Mouse (Mus musculus) kidney, embryonic 16.5 days (tissue): Measurements from ENCODE around the gene Ick. TPM values are rescaled to one million over a fixed set of nuclear protein-coding genes. Genes with fewer than 3 reads are reported as not detected.
"Not testable (repeated sequence)": the region's sequence is repeated elsewhere in the genome, so short reads cannot be mapped to it uniquely, and the experiment has no call there.

Experiments used
- ATAC-seq: fragments of 200-750 bp; cut with Nextera tagmentation; 2 replicates; pipeline ENCODE4 v1.8.0; 2017; ENCODE audit warnings: moderate TSS enrichment; ENCODE audit not compliant: low FRiP score, low TSS enrichment
- H3K27ac ChIP-seq: fragments of 300-500 bp; sonication (generic); 2 replicates; pipeline ENCODE4 v1.5.1; 2014; ENCODE audit warnings: low read length
- H3K27me3 ChIP-seq: fragments of 300-500 bp; sonication (generic); 2 replicates; pipeline ENCODE4 v1.6.1; 2014; ENCODE audit warnings: low read length, control low read depth, mixed read lengths; ENCODE audit not compliant: insufficient read depth
- H3K36me3 ChIP-seq: fragments of 300-500 bp; sonication (generic); 2 replicates; pipeline ENCODE4 v1.6.1; 2014; ENCODE audit warnings: low read length, control low read depth, mixed read lengths; ENCODE audit not compliant: insufficient read depth
- H3K4me1 ChIP-seq: fragments of 300-500 bp; sonication (generic); 2 replicates; pipeline ENCODE4 v1.6.1; 2014; ENCODE audit warnings: low read length, control low read depth, mixed read lengths; ENCODE audit not compliant: insufficient read depth
- H3K4me2 ChIP-seq: fragments of 300-500 bp; sonication (generic); replicated peaks from 2 replicates; pipeline ENCODE4 v1.6.1; 2014; ENCODE audit warnings: low read depth, low read length
- H3K4me3 ChIP-seq: fragments of 300-500 bp; sonication (generic); 2 replicates; pipeline ENCODE4 v1.5.1; 2014; ENCODE audit warnings: mild to moderate bottlenecking, low read length
- H3K9ac ChIP-seq: fragments of 300-500 bp; sonication (generic); replicated peaks from 2 replicates; pipeline ENCODE4 v1.6.1; 2014; ENCODE audit warnings: low read length
- H3K9me3 ChIP-seq: fragments of 300-500 bp; sonication (generic); 2 replicates; pipeline ENCODE4 v1.6.1; 2016; ENCODE audit warnings: low read length, control low read depth
- WGBS: fragments of 180-500 bp; shearing (Covaris S2); extraction: QIAGEN DNeasy Blood & Tissue Kit; methylation state at CpG from one replicate; pipeline ENCODE4 v1.1.7; 2014; 5-methylcytosine and 5-hydroxymethylcytosine counted together
- polyA plus RNA-seq: library from polyadenylated mRNA; unstranded; fragments of >200 nt; fragmentation: Nextera tagmentation; extraction: Ambion mirVana; gene quantifications from 2 replicates; pipeline ENCODE4 v1.2.1, GENCODE M21; 2015

Ick gene
- polyA plus RNA-seq, result 21.7 and 24.5 TPM in 2 replicates

DNA sequence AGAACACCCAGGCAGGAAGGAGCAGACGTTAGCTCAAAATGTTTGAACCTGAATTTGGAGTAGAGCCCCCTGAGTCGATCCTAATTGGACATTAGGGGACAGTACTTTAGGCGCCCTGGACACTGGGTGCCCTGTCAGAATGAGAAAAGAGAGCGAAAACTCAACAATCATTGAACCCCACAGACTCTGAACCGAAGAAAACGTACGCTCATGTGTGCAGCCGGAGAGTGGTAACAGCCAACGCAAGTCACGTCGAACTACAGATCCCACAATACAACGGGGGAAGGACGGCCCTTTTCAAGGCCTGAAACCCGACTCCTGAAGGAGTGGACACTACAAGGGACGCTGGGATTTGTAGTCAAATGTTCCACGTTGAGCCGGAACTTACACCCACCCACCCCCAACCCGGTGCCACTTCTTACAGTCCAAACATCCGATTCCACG is at the start of gene Ick, which contains the start of gene Fbxo9:
Gene Ick, plus strand, starts transcription at position 397 of the 444 bp plus-strand sequence.
Gene Fbxo9, minus strand, starts transcription at position 270 of the 444 bp plus-strand sequence.
- Histone ChIP-seq H3K4me2 (peak within 1 kb of the TSS; percentile 85), H3K36me3 (peaks cover 6% of the 10 kb centered on the region; the same call in 1 of the 2 replicates), H3K4me3 (peak within 1 kb of the TSS; percentile 90), H3K9me3 (no peaks in the 10 kb centered on the region), H3K27me3 (no peaks in the 10 kb centered on the region), H3K27ac (peak within 1 kb of the TSS; percentile 95), H3K9ac (peak within 1 kb of the TSS; percentile 96), H3K4me1 (peaks cover 26% of the 10 kb centered on the region)
- under 1% methylated on average over 20 of the region's 20 CpGs for WGBS
- peak; percentile 94 for ATAC-seq

- Histone ChIP-seq H3K27me3 (no peaks in the 10 kb centered on the region), H3K4me2 (no peak overlapping the region), H3K9ac (no peak overlapping the region), H3K4me3 (no peak overlapping the region), H3K36me3 (no peaks in the 10 kb centered on the region), H3K27ac (no peak overlapping the region; the same call in 1 of the 2 replicates), H3K4me1 (no peaks in the 10 kb centered on the region; the same call in 1 of the 2 replicates), H3K9me3 (no peaks in the 10 kb centered on the region)
- no peak for ATAC-seq
- 71% methylated on average over 15 of the region's 16 CpGs for WGBS
Measured at GRCm38 (mm10) chr9:78059525-78060120, 49.4 kb upstream of the Ick start.

GRCm38 (mm10) chr9:78062392-78062791 is 46.6 kb upstream of the Ick start:
- H3K4me2 ChIP-seq, result no peak overlapping the region
- H3K27me3 ChIP-seq, result no peaks in the 10 kb centered on the region
- H3K9me3 ChIP-seq, result no peaks in the 10 kb centered on the region
- no peaks in the 10 kb centered on the region; the same call in 1 of the 2 replicates for H3K4me1 ChIP-seq
- H3K27ac ChIP-seq, result no peak overlapping the region
- H3K36me3 ChIP-seq, result no peaks in the 10 kb centered on the region
- H3K4me3 ChIP-seq, result no peak overlapping the region
- ATAC-seq, result no peak
- WGBS, result 85% methylated on average over 9 of the region's 9 CpGs
- H3K9ac ChIP-seq, result no peak overlapping the region

- no peaks in the 10 kb centered on the region for H3K9me3 ChIP-seq
- ATAC-seq, result peak; percentile 80
- no peaks in the 10 kb centered on the region for H3K36me3 ChIP-seq
- no peak overlapping the region for H3K9ac ChIP-seq
- peak overlapping the region; percentile 27; the same call in 1 of the 2 replicates for H3K27ac ChIP-seq
- H3K4me2 ChIP-seq, result 0 out of 2 replicates have a peak overlapping the region, but pooled peaks have one; percentile 4
- WGBS, result 59% methylated on average over 10 of the region's 10 CpGs
- no peaks in the 10 kb centered on the region for H3K27me3 ChIP-seq
- H3K4me1 ChIP-seq, result no peaks in the 10 kb centered on the region; the same call in 1 of the 2 replicates
- H3K4me3 ChIP-seq, result no peak overlapping the region
Measured at GRCm38 (mm10) chr9:78064121-78064520, 44.9 kb upstream of the Ick start.

DNA sequence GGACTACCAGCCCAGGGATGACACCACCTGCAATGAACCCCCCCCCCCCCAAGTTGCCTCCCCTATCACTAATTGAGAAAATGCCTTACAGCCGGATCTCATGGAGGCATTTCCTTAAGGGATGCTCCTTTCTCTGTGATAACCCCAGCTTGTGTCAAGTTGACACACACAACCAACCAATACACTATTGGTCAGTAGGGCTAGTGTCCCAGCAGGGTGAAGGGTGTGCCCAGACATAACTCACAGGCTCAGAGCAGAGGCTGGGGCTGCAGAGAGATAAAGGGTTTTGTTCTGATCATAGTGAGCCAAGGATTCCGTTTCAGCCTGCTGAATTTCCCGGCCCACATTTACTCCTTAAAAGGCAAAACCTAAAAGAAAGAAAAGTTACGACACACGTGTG is 38.5 kb upstream of the Ick start:
- no peak for ATAC-seq
- no peaks in the 10 kb centered on the region for H3K36me3 ChIP-seq
- WGBS, result 67% methylated on average over 5 of the region's 5 CpGs
- H3K27me3 ChIP-seq, result no peaks in the 10 kb centered on the region
- H3K4me3 ChIP-seq, result no peak overlapping the region
- H3K9me3 ChIP-seq, result no peaks in the 10 kb centered on the region
- H3K27ac ChIP-seq, result no peak overlapping the region
- no peaks in the 10 kb centered on the region for H3K4me1 ChIP-seq
- no peak overlapping the region for H3K4me2 ChIP-seq
- H3K9ac ChIP-seq, result no peak overlapping the region

GRCm38 (mm10) chr9:78071626-78072025 is 37.4 kb upstream of the Ick start:
- Histone ChIP-seq H3K36me3 (no peaks in the 10 kb centered on the region), H3K4me2 (no peak overlapping the region), H3K27me3 (no peaks in the 10 kb centered on the region), H3K4me1 (no peaks in the 10 kb centered on the region), H3K9ac (no peak overlapping the region), H3K9me3 (no peaks in the 10 kb centered on the region), H3K27ac (no peak overlapping the region), H3K4me3 (no peak overlapping the region)
- WGBS, result 83% methylated on average over 4 of the region's 4 CpGs
- ATAC-seq, result no peak

DNA sequence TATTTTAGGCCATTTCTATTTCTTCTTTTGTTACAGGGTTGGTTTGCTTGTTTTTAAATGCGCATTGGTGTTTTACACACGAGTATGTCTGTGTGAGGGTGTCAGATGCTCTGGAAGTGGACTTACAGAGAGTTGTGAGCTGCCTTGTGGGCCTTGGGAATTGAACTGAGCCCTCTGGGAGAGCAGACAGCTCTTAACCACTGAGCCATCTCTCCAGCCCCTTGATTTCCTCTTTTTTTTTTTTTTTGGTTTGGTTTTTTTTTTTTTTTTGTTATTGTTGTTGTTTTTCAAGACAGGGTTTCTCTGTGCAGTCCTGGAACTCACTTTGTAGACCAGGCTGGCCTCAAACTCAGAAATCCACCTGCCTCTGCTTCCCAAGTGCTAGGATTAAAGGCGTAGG is 35.7 kb upstream of the Ick start:
- not testable (repeated sequence) for H3K27me3 ChIP-seq, H3K9ac ChIP-seq, H3K36me3 ChIP-seq, H3K4me3 ChIP-seq, H3K4me1 ChIP-seq, ATAC-seq, H3K4me2 ChIP-seq, H3K27ac ChIP-seq, H3K9me3 ChIP-seq
- 90% methylated on average over 3 of the region's 3 CpGs for WGBS

- Histone ChIP-seq H3K9ac (no peak overlapping the region), H3K36me3 (no peaks in the 10 kb centered on the region), H3K27ac (no peak overlapping the region), H3K4me3 (no peak overlapping the region), H3K9me3 (no peaks in the 10 kb centered on the region), H3K27me3 (no peaks in the 10 kb centered on the region), H3K4me1 (no peaks in the 10 kb centered on the region), H3K4me2 (no peak overlapping the region)
- no peak for ATAC-seq
- WGBS, result 85% methylated on average over 13 of the region's 13 CpGs
Measured at GRCm38 (mm10) chr9:78073713-78074340, 35.2 kb upstream of the Ick start.

GRCm38 (mm10) chr9:78075256-78075655 is 33.7 kb upstream of the Ick start:
- 90% methylated on average over 3 of the region's 3 CpGs for WGBS

DNA sequence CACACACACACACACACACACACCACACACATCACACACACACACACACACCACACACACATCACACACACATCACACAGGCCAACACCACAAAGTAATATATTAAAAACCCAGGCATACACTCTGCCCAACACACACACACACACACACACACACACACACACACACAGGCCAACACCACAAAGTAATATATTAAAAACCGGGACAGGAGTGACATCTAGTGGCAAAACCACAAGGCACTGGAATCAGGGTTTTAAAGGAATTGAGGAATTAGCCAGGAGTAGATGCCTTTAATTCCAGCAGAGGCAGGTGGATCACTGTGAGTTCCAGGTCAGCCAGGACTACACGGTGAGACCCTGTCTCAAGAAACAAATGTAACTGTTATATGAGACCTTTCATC is 30.8 kb upstream of the Ick start:
- H3K9me3 ChIP-seq, result no peaks in the 10 kb centered on the region
- ATAC-seq, result peak; percentile 42; the same call in 1 of the 2 replicates
- no peak overlapping the region for H3K4me2 ChIP-seq
- H3K4me3 ChIP-seq, result no peak overlapping the region
- peaks cover 15% of the 10 kb centered on the region for H3K36me3 ChIP-seq
- no peaks in the 10 kb centered on the region for H3K27me3 ChIP-seq
- H3K9ac ChIP-seq, result no peak overlapping the region
- no peak overlapping the region for H3K27ac ChIP-seq
- WGBS, result 51% methylated on average over 2 of the region's 2 CpGs
- no peaks in the 10 kb centered on the region for H3K4me1 ChIP-seq

More at GRCm38 (mm10) chr9:78075256-78075655, 33.7 kb upstream of the Ick start:
- Histone ChIP-seq H3K9ac (no peak overlapping the region), H3K36me3 (no peaks in the 10 kb centered on the region), H3K27me3 (no peaks in the 10 kb centered on the region), H3K4me2 (no peak overlapping the region), H3K4me3 (no peak overlapping the region), H3K27ac (no peak overlapping the region), H3K9me3 (no peaks in the 10 kb centered on the region), H3K4me1 (no peaks in the 10 kb centered on the region)
- ATAC-seq, result no peak
